Mouse (Mus musculus) heart, postnatal 10 days (tissue): ENCODE results near the gene Fancd2. TPM values are rescaled to one million over a fixed set of nuclear protein-coding genes. Genes with fewer than 3 reads are reported as not detected.
A peak's percentile ranks its signal among the peaks of the same experiment; 100 is the strongest.

Source experiments
- DNase-seq, 2 experiments: peaks; one replicate each; pipeline ENCODE4 v3.0.0; 2021
- intact Hi-C: fragments of 180-260 bp; cut with DNase I; formaldehyde crosslinking; loops from one replicate; pipeline ENCODE4 v1.15.1; 2025
- total RNA-seq, 2 experiments: library from RNA; stranded (reverse); gene quantifications; 2 replicates each; pipeline ENCODE4 v1.2.3; 2021

Fancd2 gene
- total RNA-seq, 2 experiments from 2014 or later, result 3.0 to 3.6 TPM

GRCm38 (mm10) chr6:113517434-113518080 is 13.9 kb upstream of the Fancd2 start:
- intact Hi-C loops, result no loop called here
- DNase-seq, result no peak

- intact Hi-C loops, result no loop called here
These were observed 9.2 kb upstream of the Fancd2 start for GRCm38 (mm10) chr6:113522310-113522709.

GRCm38 (mm10) chr6:113523420-113523819 is 8.1 kb upstream of the Fancd2 start:
- DNase-seq, result no peak
- intact Hi-C loops, result no loop called here

More at GRCm38 (mm10) chr6:113522310-113522709, 9.2 kb upstream of the Fancd2 start:
- DNase-seq, result no peak

- no peak for DNase-seq
- intact Hi-C loops, result loop anchor here (1.0 kb wide), 1 partner anchor 49 kb away; the partner anchor contains the start of gene Creld1
These were observed 440 bp downstream of the Fancd2 start for GRCm38 (mm10) chr6:113531840-113532404.

GRCm38 (mm10) chr6:113534886-113535285 is 3.4 kb downstream of the Fancd2 start:
- DNase-seq, result no peak
- intact Hi-C loops, result no loop called here

- intact Hi-C loops, result no loop called here
- no peak for DNase-seq
These were observed 10.1 kb downstream of the Fancd2 start for GRCm38 (mm10) chr6:113541610-113542009.

- intact Hi-C loops, result no loop called here
- no peak for DNase-seq
These were observed 12.5 kb downstream of the Fancd2 start for GRCm38 (mm10) chr6:113543906-113544481.

- intact Hi-C loops, result no loop called here
- no peak for DNase-seq
These were observed 28.3 kb downstream of the Fancd2 start for GRCm38 (mm10) chr6:113559736-113560135.

- peak in 1 of 2 experiments; percentile 1 for DNase-seq
- intact Hi-C loops, result no loop called here
These were observed 33.1 kb downstream of the Fancd2 start for GRCm38 (mm10) chr6:113564557-113564956.

GRCm38 (mm10) chr6:113576044-113576443 is 44.6 kb downstream of the Fancd2 start:
- no peak for DNase-seq
- intact Hi-C loops, result no loop called here

GRCm38 (mm10) chr6:113579306-113579705 is 47.8 kb downstream of the Fancd2 start:
- intact Hi-C loops, result no loop called here
- no peak for DNase-seq

GRCm38 (mm10) chr6:113583023-113583422 is 51.5 kb downstream of the Fancd2 start:
- DNase-seq, result no peak
- intact Hi-C loops, result no loop called here

- intact Hi-C loops, result no loop called here
- DNase-seq, result no peak
These were observed 53.6 kb downstream of the Fancd2 start for GRCm38 (mm10) chr6:113585065-113585464.

- intact Hi-C loops, result no loop called here
These were observed 55.1 kb downstream of the Fancd2 start for GRCm38 (mm10) chr6:113586466-113587183.

GRCm38 (mm10) chr6:113592637-113593036 is 61.2 kb downstream of the Fancd2 start:
- DNase-seq, result no peak
- intact Hi-C loops, result no loop called here

More at GRCm38 (mm10) chr6:113586466-113587183, 55.1 kb downstream of the Fancd2 start:
- DNase-seq, result peak; percentile 26 to 30

GRCm38 (mm10) chr6:113597945-113598344 is 66.5 kb downstream of the Fancd2 start:
- no peak for DNase-seq

GRCm38 (mm10) chr6:113599833-113600232 is 68.4 kb downstream of the Fancd2 start:
- intact Hi-C loops, result no loop called here
- no peak for DNase-seq

More at GRCm38 (mm10) chr6:113597945-113598344, 66.5 kb downstream of the Fancd2 start:
- intact Hi-C loops, result no loop called here

- no peak for DNase-seq
- intact Hi-C loops, result no loop called here
These were observed 69.2 kb downstream of the Fancd2 start, which contains the start of gene Fancd2os for GRCm38 (mm10) chr6:113600543-113601139. TSS of gene Fancd2os (minus strand) at chr6:113600715.

GRCm38 (mm10) chr6:113602821-113603220 is 71.3 kb downstream of the Fancd2 start:
- DNase-seq, result no peak
- intact Hi-C loops, result no loop called here

- no peak for DNase-seq
- intact Hi-C loops, result no loop called here
These were observed 72.5 kb downstream of the Fancd2 start for GRCm38 (mm10) chr6:113603993-113604392.
